Mouse (Mus musculus): ENCODE measurements at regions not wholly inside any gene's neighbourhood (a gene's known extent, or its start where the extent isn't known, plus 50 kb on each side); places are given as distances from the start of the nearest gene placed in this dataset.

- Histone ChIP-seq H3K4me3 (replicated peaks; ENCODE audit: low read length) (no peak overlapping the region), H3K4me2 (ENCODE audit: low read length) (no peak overlapping the region), H3K4me1 (replicated peaks; ENCODE audit: control insufficient read depth, insufficient read depth, low read length) (no peaks in the 10 kb centered on the region), H3K27me3 (replicated peaks; ENCODE audit: control insufficient read depth, insufficient read depth, low read length) (peaks cover 40% of the 10 kb centered on the region), H3K36me3 (ENCODE audit: control insufficient read depth, insufficient read depth) (no peaks in the 10 kb centered on the region), H3K27ac (ENCODE audit: low read length) (no peak overlapping the region), H3K9me3 (ENCODE audit: control insufficient read depth, low read length) (no peaks in the 10 kb centered on the region), H3K9ac (replicated peaks; ENCODE audit: low read depth, low read length) (no peak overlapping the region)
- 75% methylated on average over 10 of the region's 10 CpGs for WGBS
- ATAC-seq: no peak
Observed at GRCm38 (mm10) chr7:136664424-136665082, 229.9 kb upstream of the Mgmt start.

GRCm38 (mm10) chr7:136665901-136666300 lies 228.5 kb upstream of the Mgmt start:
- H3K36me3 ChIP-seq (ENCODE audit: control insufficient read depth, insufficient read depth): no peaks in the 10 kb centered on the region

GRCm38 (mm10) chr7:136666707-136667106 lies 227.7 kb upstream of the Mgmt start:
- H3K4me3 ChIP-seq (replicated peaks; ENCODE audit: low read length): no peak overlapping the region
- H3K4me1 ChIP-seq (replicated peaks; ENCODE audit: control insufficient read depth, insufficient read depth, low read length): no peaks in the 10 kb centered on the region
- no peak overlapping the region for H3K27ac ChIP-seq (ENCODE audit: low read length)
- ATAC-seq: no peak
- no peaks in the 10 kb centered on the region for H3K9me3 ChIP-seq (ENCODE audit: control insufficient read depth, low read length)
- no peaks in the 10 kb centered on the region for H3K36me3 ChIP-seq (ENCODE audit: control insufficient read depth, insufficient read depth)
- H3K4me2 ChIP-seq (ENCODE audit: low read length): no peak overlapping the region
- no peak overlapping the region for H3K9ac ChIP-seq (replicated peaks; ENCODE audit: low read depth, low read length)
- WGBS: 3% methylated on average over 6 of the region's 6 CpGs
- H3K27me3 ChIP-seq (replicated peaks; ENCODE audit: control insufficient read depth, insufficient read depth, low read length): peaks cover 36% of the 10 kb centered on the region

More at GRCm38 (mm10) chr7:136665901-136666300, 228.5 kb upstream of the Mgmt start:
- Histone ChIP-seq H3K27ac (ENCODE audit: low read length) (no peak overlapping the region), H3K4me3 (replicated peaks; ENCODE audit: low read length) (no peak overlapping the region), H3K9ac (replicated peaks; ENCODE audit: low read depth, low read length) (no peak overlapping the region), H3K4me2 (ENCODE audit: low read length) (no peak overlapping the region), H3K4me1 (replicated peaks; ENCODE audit: control insufficient read depth, insufficient read depth, low read length) (no peaks in the 10 kb centered on the region), H3K9me3 (ENCODE audit: control insufficient read depth, low read length) (no peaks in the 10 kb centered on the region), H3K27me3 (replicated peaks; ENCODE audit: control insufficient read depth, insufficient read depth, low read length) (peaks cover 39% of the 10 kb centered on the region)
- 81% methylated on average over 2 of the region's 2 CpGs for WGBS
- no peak for ATAC-seq

- Histone ChIP-seq H3K9me3 (ENCODE audit: control insufficient read depth, low read length) (no peaks in the 10 kb centered on the region), H3K27ac (ENCODE audit: low read length) (no peak overlapping the region), H3K4me1 (replicated peaks; ENCODE audit: control insufficient read depth, insufficient read depth, low read length) (no peaks in the 10 kb centered on the region), H3K9ac (replicated peaks; ENCODE audit: low read depth, low read length) (no peak overlapping the region), H3K4me2 (ENCODE audit: low read length) (no peak overlapping the region), H3K36me3 (ENCODE audit: control insufficient read depth, insufficient read depth) (no peaks in the 10 kb centered on the region), H3K4me3 (replicated peaks; ENCODE audit: low read length) (no peak overlapping the region), H3K27me3 (replicated peaks; ENCODE audit: control insufficient read depth, insufficient read depth, low read length) (peaks cover 30% of the 10 kb centered on the region)
- 67% methylated on average over 7 of the region's 7 CpGs for WGBS
- ATAC-seq: no peak
Observed at GRCm38 (mm10) chr7:136670675-136671074, 223.7 kb upstream of the Mgmt start.

- Histone ChIP-seq H3K4me1 (replicated peaks; ENCODE audit: control insufficient read depth, insufficient read depth, low read length) (0 out of 2 replicates have a peak, but pooled peaks cover 4% of the 10 kb centered on the region), H3K9me3 (ENCODE audit: control insufficient read depth, low read length) (no peaks in the 10 kb centered on the region), H3K36me3 (ENCODE audit: control insufficient read depth, insufficient read depth) (no peaks in the 10 kb centered on the region), H3K4me2 (ENCODE audit: low read length) (no peak overlapping the region), H3K27ac (ENCODE audit: low read length) (no peak overlapping the region), H3K9ac (replicated peaks; ENCODE audit: low read depth, low read length) (no peak overlapping the region), H3K4me3 (replicated peaks; ENCODE audit: low read length) (no peak overlapping the region), H3K27me3 (replicated peaks; ENCODE audit: control insufficient read depth, insufficient read depth, low read length) (peaks cover 14% of the 10 kb centered on the region; the same call in 1 of the 2 replicates)
- 23% methylated on average over 5 of the region's 5 CpGs for WGBS
- ATAC-seq: no peak
Observed at GRCm38 (mm10) chr7:136674159-136674558, 220.3 kb upstream of the Mgmt start.

GRCm38 (mm10) chr7:136675041-136675440 lies 219.4 kb upstream of the Mgmt start:
- WGBS: 60% methylated on average over 5 of the region's 5 CpGs
- Histone ChIP-seq H3K4me2 (ENCODE audit: low read length) (no peak overlapping the region), H3K36me3 (ENCODE audit: control insufficient read depth, insufficient read depth) (no peaks in the 10 kb centered on the region), H3K4me1 (replicated peaks; ENCODE audit: control insufficient read depth, insufficient read depth, low read length) (0 out of 2 replicates have a peak, but pooled peaks cover 5% of the 10 kb centered on the region), H3K9ac (replicated peaks; ENCODE audit: low read depth, low read length) (no peak overlapping the region), H3K9me3 (ENCODE audit: control insufficient read depth, low read length) (no peaks in the 10 kb centered on the region), H3K27me3 (replicated peaks; ENCODE audit: control insufficient read depth, insufficient read depth, low read length) (peaks cover 12% of the 10 kb centered on the region), H3K4me3 (replicated peaks; ENCODE audit: low read length) (no peak overlapping the region), H3K27ac (ENCODE audit: low read length) (no peak overlapping the region)
- no peak for ATAC-seq

- Histone ChIP-seq H3K4me2 (ENCODE audit: low read length) (no peak overlapping the region), H3K36me3 (ENCODE audit: control insufficient read depth, insufficient read depth) (no peaks in the 10 kb centered on the region), H3K4me1 (replicated peaks; ENCODE audit: control insufficient read depth, insufficient read depth, low read length) (0 out of 2 replicates have a peak, but pooled peaks cover 5% of the 10 kb centered on the region), H3K27ac (ENCODE audit: low read length) (no peak overlapping the region), H3K27me3 (replicated peaks; ENCODE audit: control insufficient read depth, insufficient read depth, low read length) (peaks cover 12% of the 10 kb centered on the region), H3K4me3 (replicated peaks; ENCODE audit: low read length) (no peak overlapping the region), H3K9ac (replicated peaks; ENCODE audit: low read depth, low read length) (no peak overlapping the region), H3K9me3 (ENCODE audit: control insufficient read depth, low read length) (no peaks in the 10 kb centered on the region)
- ATAC-seq: no peak
- 22% methylated on average over 6 of the region's 6 CpGs for WGBS
Observed at GRCm38 (mm10) chr7:136676104-136676503, 218.3 kb upstream of the Mgmt start.

GRCm38 (mm10) chr7:136676987-136677545 lies 217.3 kb upstream of the Mgmt start:
- H3K9ac ChIP-seq (replicated peaks; ENCODE audit: low read depth, low read length): no peak overlapping the region
- H3K4me1 ChIP-seq (replicated peaks; ENCODE audit: control insufficient read depth, insufficient read depth, low read length): 0 out of 2 replicates have a peak, but pooled peaks cover 5% of the 10 kb centered on the region
- 58% methylated on average over 17 of the region's 17 CpGs for WGBS
- H3K27ac ChIP-seq (ENCODE audit: low read length): no peak overlapping the region
- H3K4me2 ChIP-seq (ENCODE audit: low read length): no peak overlapping the region
- H3K27me3 ChIP-seq (replicated peaks; ENCODE audit: control insufficient read depth, insufficient read depth, low read length): peaks cover 7% of the 10 kb centered on the region
- H3K9me3 ChIP-seq (ENCODE audit: control insufficient read depth, low read length): no peaks in the 10 kb centered on the region
- no peak for ATAC-seq
- no peaks in the 10 kb centered on the region for H3K36me3 ChIP-seq (ENCODE audit: control insufficient read depth, insufficient read depth)
- H3K4me3 ChIP-seq (replicated peaks; ENCODE audit: low read length): no peak overlapping the region

GRCm38 (mm10) chr7:136689579-136689978 lies 204.8 kb upstream of the Mgmt start:
- 28% methylated on average over 6 of the region's 6 CpGs for WGBS
- no peak overlapping the region for H3K27ac ChIP-seq (ENCODE audit: low read length)
- H3K36me3 ChIP-seq (ENCODE audit: control insufficient read depth, insufficient read depth): no peaks in the 10 kb centered on the region
- ATAC-seq: no peak
- H3K27me3 ChIP-seq (replicated peaks; ENCODE audit: control insufficient read depth, insufficient read depth, low read length): peaks cover 2% of the 10 kb centered on the region; the same call in 1 of the 2 replicates
- no peak overlapping the region for H3K4me3 ChIP-seq (replicated peaks; ENCODE audit: low read length)
- peaks cover 10% of the 10 kb centered on the region for H3K4me1 ChIP-seq (replicated peaks; ENCODE audit: control insufficient read depth, insufficient read depth, low read length)
- no peaks in the 10 kb centered on the region for H3K9me3 ChIP-seq (ENCODE audit: control insufficient read depth, low read length)
- no peak overlapping the region for H3K4me2 ChIP-seq (ENCODE audit: low read length)
- no peak overlapping the region for H3K9ac ChIP-seq (replicated peaks; ENCODE audit: low read depth, low read length)
